Mouse (Mus musculus) brown adipose tissue, adult 24 weeks (tissue): ENCODE results near the gene Cpe. TPM values are rescaled to one million over a fixed set of nuclear protein-coding genes. Genes with fewer than 3 reads are reported as not detected.

Experiments used
- H3K27ac ChIP-seq: fragments of 200-500 bp; replicated peaks from 2 replicates; pipeline ENCODE4 v1.5.1; 2012; ENCODE audit warnings: low read depth, mild to moderate bottlenecking, low read length
- H3K4me1 ChIP-seq: fragments of 200-500 bp; 2 replicates; pipeline ENCODE4 v1.6.1; 2012; ENCODE audit warnings: low read length, mixed read lengths; ENCODE audit not compliant: control insufficient read depth, insufficient read depth, insufficient read length
- H3K4me3 ChIP-seq: fragments of 200-500 bp; 2 replicates; pipeline ENCODE4 v1.5.1; 2012; ENCODE audit warnings: low read depth, mild to moderate bottlenecking, low read length, moderate library complexity; ENCODE audit not compliant: insufficient read depth
- polyA plus RNA-seq: library from polyadenylated mRNA; stranded (reverse); fragments of >200 nt; gene quantifications from 2 replicates; pipeline ENCODE4 v1.2.4, GENCODE M21; 2012; ENCODE audit not compliant: missing spikeins, insufficient read depth, insufficient read length

Gene Cpe
- 16.1 and 20.4 TPM in 2 replicates for polyA plus RNA-seq

- peak within 1 kb of the TSS; percentile 49 for H3K4me3 ChIP-seq
- no peak within 1 kb of the TSS for H3K27ac ChIP-seq
- peaks cover 3% of the 10 kb centered on the region; the same call in 1 of the 2 replicates for H3K4me1 ChIP-seq
Observed at GRCm38 (mm10) chr8:64692651-64693201, at the start of gene Cpe. Gene Cpe, minus strand, starts transcription at chr8:64693054.

- Histone ChIP-seq H3K4me3 (no peak overlapping the region), H3K27ac (no peak overlapping the region), H3K4me1 (peaks cover 4% of the 10 kb centered on the region; the same call in 1 of the 2 replicates)
Observed at GRCm38 (mm10) chr8:64740547-64741211, 47.8 kb upstream of the Cpe start.

GRCm38 (mm10) chr8:64738916-64739315 is 46.1 kb upstream of the Cpe start:
- Histone ChIP-seq H3K4me3 (no peak overlapping the region), H3K4me1 (peaks cover 4% of the 10 kb centered on the region; the same call in 1 of the 2 replicates), H3K27ac (no peak overlapping the region)

- peaks cover 8% of the 10 kb centered on the region; the same call in 1 of the 2 replicates for H3K4me1 ChIP-seq
- no peak overlapping the region for H3K4me3 ChIP-seq
- H3K27ac ChIP-seq = no peak overlapping the region
Observed at GRCm38 (mm10) chr8:64736767-64737323, 44.0 kb upstream of the Cpe start.

- H3K4me3 ChIP-seq = no peak overlapping the region
- H3K4me1 ChIP-seq = peaks cover 8% of the 10 kb centered on the region; the same call in 1 of the 2 replicates
- H3K27ac ChIP-seq = no peak overlapping the region
Observed at GRCm38 (mm10) chr8:64735161-64735560, 42.3 kb upstream of the Cpe start.

GRCm38 (mm10) chr8:64733271-64733943 is 40.6 kb upstream of the Cpe start, which contains the start of gene Msmo1:
Gene Msmo1, minus strand, starts transcription at chr8:64733792.
- no peak within 1 kb of the TSS for H3K27ac ChIP-seq
- H3K4me3 ChIP-seq = peak within 1 kb of the TSS; percentile 79
- peaks cover 8% of the 10 kb centered on the region; the same call in 1 of the 2 replicates for H3K4me1 ChIP-seq

GRCm38 (mm10) chr8:64732596-64732995 is 39.7 kb upstream of the Cpe start:
- peak overlapping the region; percentile 79 for H3K4me3 ChIP-seq
- H3K4me1 ChIP-seq = peaks cover 8% of the 10 kb centered on the region; the same call in 1 of the 2 replicates
- no peak overlapping the region for H3K27ac ChIP-seq

- Histone ChIP-seq H3K4me3 (no peak overlapping the region), H3K27ac (no peak overlapping the region)
Observed at GRCm38 (mm10) chr8:64728156-64728555, 35.3 kb upstream of the Cpe start.

GRCm38 (mm10) chr8:64726190-64726695 is 33.4 kb upstream of the Cpe start:
- no peak overlapping the region for H3K4me3 ChIP-seq
- no peaks in the 10 kb centered on the region for H3K4me1 ChIP-seq
- H3K27ac ChIP-seq = no peak overlapping the region

More at GRCm38 (mm10) chr8:64728156-64728555, 35.3 kb upstream of the Cpe start:
- peaks cover 4% of the 10 kb centered on the region; the same call in 1 of the 2 replicates for H3K4me1 ChIP-seq

GRCm38 (mm10) chr8:64723206-64723605 is 30.4 kb upstream of the Cpe start:
- no peak overlapping the region for H3K4me3 ChIP-seq
- no peak overlapping the region for H3K27ac ChIP-seq
- H3K4me1 ChIP-seq = no peaks in the 10 kb centered on the region

GRCm38 (mm10) chr8:64717868-64718267 is 25.0 kb upstream of the Cpe start:
- H3K27ac ChIP-seq = no peak overlapping the region
- no peaks in the 10 kb centered on the region for H3K4me1 ChIP-seq
- H3K4me3 ChIP-seq = no peak overlapping the region

- Histone ChIP-seq H3K27ac (no peak overlapping the region), H3K4me1 (no peaks in the 10 kb centered on the region)
Observed at GRCm38 (mm10) chr8:64712499-64712898, 19.6 kb upstream of the Cpe start.

GRCm38 (mm10) chr8:64711544-64711943 is 18.7 kb upstream of the Cpe start:
- Histone ChIP-seq H3K4me1 (no peaks in the 10 kb centered on the region), H3K4me3 (no peak overlapping the region), H3K27ac (no peak overlapping the region)

More at GRCm38 (mm10) chr8:64712499-64712898, 19.6 kb upstream of the Cpe start:
- H3K4me3 ChIP-seq = no peak overlapping the region

- no peaks in the 10 kb centered on the region for H3K4me1 ChIP-seq
- H3K27ac ChIP-seq = no peak overlapping the region
- H3K4me3 ChIP-seq = no peak overlapping the region
Observed at GRCm38 (mm10) chr8:64707481-64707880, 14.6 kb upstream of the Cpe start.

- H3K4me1 ChIP-seq = no peaks in the 10 kb centered on the region
- no peak overlapping the region for H3K4me3 ChIP-seq
- no peak overlapping the region for H3K27ac ChIP-seq
Observed at GRCm38 (mm10) chr8:64703191-64703590, 10.3 kb upstream of the Cpe start.
